Mouse (Mus musculus) layer of hippocampus, adult 9-10 months (tissue): Measurements from ENCODE around the gene Pla2g2d.
"Not testable (repeated sequence)": the region's sequence is repeated elsewhere in the genome, so short reads cannot be mapped to it uniquely, and the experiment has no call there.

Experiments
- DNase-seq: peaks from one replicate; pipeline ENCODE4 v3.0.0; 2022; ENCODE audit warnings: low spot score

Gene Pla2g2d

GRCm38 (mm10) chr4:138782098-138782497 lies 6.6 kb downstream of the Pla2g2d start:
- DNase-seq: no peak

DNA sequence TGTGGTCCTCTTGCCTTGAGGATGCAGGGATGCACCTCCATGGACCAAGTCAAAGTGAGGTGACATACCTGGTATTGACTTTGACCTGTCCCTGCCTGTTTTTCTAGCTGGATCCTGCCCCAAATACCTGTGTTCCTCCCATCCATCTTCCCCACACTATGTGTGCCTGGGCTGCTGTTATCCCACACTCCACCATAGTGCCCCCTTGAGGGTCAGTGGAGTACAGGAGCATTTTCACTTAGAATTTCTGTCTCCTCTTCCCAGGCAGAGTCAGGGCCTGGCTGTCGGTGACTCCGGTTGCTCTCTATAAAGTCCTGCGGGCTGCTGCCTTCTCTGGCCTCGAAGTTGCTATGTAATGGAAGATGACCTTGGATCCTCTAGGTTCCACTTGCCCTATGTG lies 10.2 kb downstream of the Pla2g2d start:
- DNase-seq: no peak

DNA sequence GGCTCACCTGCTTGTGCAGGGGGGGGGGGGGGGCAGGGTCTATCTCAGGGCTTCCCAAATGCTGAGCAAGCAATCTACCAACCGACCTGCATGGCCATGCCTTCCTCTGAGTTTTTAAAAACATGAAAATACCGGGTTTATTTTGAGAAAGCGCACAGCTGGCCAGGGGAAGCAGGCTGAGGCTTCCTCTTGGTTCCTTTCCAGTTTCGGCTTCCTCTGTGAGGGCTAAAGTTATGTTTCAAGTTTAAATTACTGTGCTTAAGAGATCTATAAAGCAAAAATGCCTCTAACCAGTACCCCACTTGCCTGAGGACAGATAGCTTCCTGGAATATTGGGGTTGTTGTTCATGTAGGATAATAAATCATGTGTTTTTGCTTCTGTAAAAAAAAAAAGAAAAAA lies 10.6 kb downstream of the Pla2g2d start:
- DNase-seq: no peak

GRCm38 (mm10) chr4:138788381-138788780 lies 12.8 kb downstream of the Pla2g2d start:
- no peak for DNase-seq

GRCm38 (mm10) chr4:138791452-138791851 lies 15.9 kb downstream of the Pla2g2d start:
- no peak for DNase-seq

DNA sequence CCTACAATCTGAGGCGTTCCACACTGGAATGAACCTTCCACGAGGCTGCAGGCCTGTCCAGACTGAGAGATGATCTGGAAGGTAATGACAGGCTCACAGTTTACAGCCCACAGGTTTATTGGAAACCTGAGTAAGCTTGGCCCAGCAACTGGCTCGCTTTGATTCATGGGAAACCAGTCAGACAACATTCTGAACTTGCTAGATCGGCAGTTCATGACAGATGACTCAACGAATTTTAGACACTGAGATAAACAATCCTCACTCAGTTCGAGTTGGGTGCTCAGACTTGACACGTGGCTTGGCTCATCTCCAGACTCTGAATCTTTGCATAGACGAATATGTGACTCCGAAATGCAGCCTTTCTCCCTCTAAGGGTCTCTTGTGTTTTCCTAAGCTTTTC lies 17.1 kb downstream of the Pla2g2d start:
- DNase-seq: no peak

- DNase-seq: peak; percentile 32
Observed at GRCm38 (mm10) chr4:138793276-138793675, 17.7 kb downstream of the Pla2g2d start.

DNA sequence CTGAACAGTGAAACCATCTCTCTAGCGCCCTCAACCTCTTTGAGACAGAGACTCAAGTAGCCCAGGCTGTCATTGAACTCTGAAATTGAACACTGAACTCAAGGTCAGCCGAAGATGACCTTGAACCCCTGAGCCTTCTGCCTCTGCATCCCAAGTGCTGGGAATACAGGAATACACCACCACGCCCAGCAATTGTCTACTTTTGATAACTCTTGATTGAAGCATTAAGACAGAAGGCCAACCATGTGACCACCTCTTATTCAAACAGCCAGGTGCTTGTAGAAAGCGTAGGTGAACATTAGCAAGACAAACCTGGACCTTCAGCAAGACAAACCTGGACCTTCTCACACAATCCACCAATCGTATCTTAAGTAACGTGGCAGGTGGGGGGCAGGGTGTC lies 18.8 kb downstream of the Pla2g2d start:
- no peak for DNase-seq

- no peak for DNase-seq
Observed at GRCm38 (mm10) chr4:138796513-138797216, 21.1 kb downstream of the Pla2g2d start.

DNA sequence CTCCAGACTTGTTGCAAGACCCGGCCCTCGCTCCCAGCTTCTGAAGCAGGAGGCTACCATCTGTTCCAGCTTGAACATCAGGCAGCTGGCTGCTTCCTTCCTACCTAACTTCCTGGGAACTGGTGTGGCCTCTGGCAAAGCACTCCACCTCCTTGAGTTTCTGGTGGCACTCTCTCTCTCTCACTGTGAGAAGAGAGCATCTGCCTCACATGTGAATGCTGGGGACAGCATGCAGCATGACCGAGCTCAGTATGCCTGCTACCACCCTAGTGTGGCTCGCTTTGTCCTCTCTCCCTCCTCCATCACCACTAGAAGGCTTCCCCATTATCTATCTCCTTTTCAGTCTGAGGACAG lies 21.7 kb downstream of the Pla2g2d start:
- no peak for DNase-seq

DNA sequence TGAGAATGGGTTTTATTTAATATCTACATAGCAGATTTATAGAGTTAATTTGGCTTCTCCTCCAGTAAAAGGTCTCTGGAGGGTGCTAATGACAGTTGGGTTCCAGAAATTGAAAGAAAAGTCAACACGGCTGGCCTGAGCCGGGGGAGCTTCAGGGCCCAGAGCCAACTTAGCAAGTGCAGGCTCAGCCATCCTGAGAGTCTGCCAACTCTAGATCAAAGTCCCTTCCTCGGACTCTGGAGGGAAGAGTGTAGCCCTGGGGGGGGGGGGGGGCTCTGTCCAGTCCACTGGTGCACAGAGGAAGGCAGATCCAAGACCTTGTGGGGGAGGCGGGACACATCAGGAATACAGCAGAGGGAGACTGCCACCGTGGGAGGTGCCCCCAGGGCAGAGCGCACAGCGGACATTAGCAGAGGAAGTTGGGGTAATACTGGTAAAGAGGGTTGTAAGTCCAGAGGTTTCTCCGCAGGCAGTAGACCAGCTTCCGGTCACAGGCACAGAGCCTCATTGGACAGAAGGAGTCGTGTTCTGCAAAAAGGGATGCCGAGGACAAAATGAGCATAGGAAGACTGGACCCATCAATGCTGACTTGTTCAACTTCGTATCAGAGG lies 24.7 kb downstream of the Pla2g2d start:
- DNase-seq: no peak

- no peak for DNase-seq
Observed at GRCm38 (mm10) chr4:138801631-138802030, 26.1 kb downstream of the Pla2g2d start.

DNA sequence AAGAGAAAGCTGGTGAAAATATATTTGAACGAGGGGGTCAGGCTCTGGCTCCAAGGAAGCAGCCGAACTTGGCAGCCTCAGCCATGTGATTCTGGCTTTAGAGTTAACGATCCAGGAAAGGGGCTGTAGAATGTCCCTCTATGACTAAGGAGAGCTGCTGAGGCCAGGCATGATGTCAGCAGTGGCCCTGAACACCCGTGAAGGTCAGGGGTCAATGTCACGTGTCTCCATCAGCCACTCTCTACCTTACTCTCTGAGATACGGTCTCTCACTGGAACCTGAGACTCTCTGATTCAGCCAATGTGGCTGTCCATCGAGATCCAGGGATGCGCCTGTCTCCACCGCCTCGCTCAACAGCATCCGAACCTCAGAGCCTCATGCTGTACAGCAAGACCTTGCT lies 27.4 kb downstream of the Pla2g2d start:
- no peak for DNase-seq

DNA sequence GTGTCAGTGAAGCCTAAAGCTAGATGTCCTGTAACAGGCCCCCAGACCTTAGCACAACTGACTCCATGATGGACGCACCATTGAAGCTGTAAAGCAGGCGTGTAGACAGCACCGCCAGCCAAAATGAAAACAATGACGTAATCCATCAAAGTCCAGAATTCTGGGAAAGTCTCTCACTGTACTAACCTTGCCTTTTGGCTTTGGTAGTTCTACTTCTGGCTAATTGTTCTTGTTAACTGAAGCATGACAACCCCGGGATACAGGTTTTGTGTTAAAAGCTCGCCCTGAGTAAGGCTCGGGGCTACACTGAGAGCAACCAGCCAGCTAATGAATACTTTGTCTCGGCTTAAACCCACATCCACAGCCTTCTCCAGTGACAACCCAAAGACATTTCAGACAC lies 29.7 kb downstream of the Pla2g2d start:
- DNase-seq: no peak

GRCm38 (mm10) chr4:138806160-138806559 lies 30.6 kb downstream of the Pla2g2d start:
- DNase-seq: no peak

GRCm38 (mm10) chr4:138806920-138807541 lies 31.5 kb downstream of the Pla2g2d start:
- DNase-seq: no peak

- DNase-seq: no peak
Observed at GRCm38 (mm10) chr4:138816166-138816565, 40.6 kb downstream of the Pla2g2d start.

GRCm38 (mm10) chr4:138817736-138818135 lies 42.2 kb downstream of the Pla2g2d start:
- no peak for DNase-seq

- no peak for DNase-seq
Observed at GRCm38 (mm10) chr4:138819101-138819500, 43.6 kb downstream of the Pla2g2d start.

DNA sequence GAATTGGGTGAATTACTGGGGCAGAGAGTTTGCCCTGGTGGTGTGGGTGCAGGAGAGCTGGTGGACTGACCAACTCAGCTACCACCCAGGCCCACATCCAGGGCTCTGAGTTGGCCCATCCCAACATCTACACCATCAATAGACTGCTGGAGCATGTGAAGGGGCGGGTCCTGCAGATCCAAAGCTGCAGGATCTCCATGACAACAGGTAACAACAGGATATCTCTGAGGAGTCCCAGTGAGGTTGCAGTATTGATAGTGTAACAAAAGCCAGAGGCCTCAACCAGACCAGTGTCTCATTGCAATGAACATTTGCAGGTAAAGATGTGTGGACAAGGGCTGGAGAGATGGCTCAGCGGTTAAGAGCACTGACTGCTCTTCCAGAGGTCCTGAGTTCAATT lies 45.5 kb downstream of the Pla2g2d start:
- no peak for DNase-seq

GRCm38 (mm10) chr4:138824161-138824560 lies 48.6 kb downstream of the Pla2g2d start:
- DNase-seq: not testable (repeated sequence)

- DNase-seq: no peak
Observed at GRCm38 (mm10) chr4:138824660-138825059, 49.1 kb downstream of the Pla2g2d start.

DNA sequence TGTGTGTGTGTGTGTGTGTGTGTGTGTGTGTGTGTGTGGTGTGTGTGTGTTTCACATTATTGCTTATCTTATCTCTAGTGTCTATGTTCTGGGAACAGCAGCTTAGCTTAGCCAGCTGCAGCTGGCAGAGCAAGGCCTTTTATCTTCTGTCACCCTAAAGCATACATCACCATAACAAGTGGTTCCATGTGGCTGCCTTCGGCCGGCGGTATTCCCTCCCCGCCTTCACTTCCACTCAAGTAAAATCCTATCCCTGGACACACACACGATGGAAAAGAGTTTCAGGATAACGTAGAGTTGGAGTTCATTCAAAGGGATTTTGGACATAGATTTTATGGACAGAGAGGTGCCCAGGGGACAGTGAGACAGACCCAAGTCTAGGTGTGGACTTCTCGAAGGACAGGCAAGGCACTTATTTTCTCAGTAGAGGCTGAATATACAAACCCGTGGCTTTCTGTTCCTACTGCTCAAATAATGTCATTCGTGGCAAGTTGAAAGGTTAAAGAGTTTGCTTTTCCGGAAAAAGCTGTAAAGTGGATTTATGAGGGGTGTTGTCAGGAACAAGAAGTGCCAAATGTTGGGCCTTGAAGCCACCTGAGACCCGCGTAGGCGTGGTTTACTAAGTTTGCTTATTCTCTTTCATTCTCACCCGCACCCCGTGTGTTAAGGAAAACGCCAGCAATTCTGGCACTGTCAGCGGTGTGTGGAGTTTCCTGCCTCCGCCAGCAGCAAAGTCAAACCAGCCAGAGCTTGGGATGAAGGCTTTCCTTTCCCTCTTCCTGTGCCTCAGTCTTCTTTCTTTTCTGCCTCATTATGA lies 50.4 kb downstream of the Pla2g2d start:
- DNase-seq: no peak
